Mouse (Mus musculus) large intestine, adult 2 months (tissue): ENCODE measurements at regions not wholly inside any gene's neighbourhood (a gene's known extent, or its start where the extent isn't known, plus 50 kb on each side); places are given as distances from the start of the nearest gene placed in this dataset.

Source experiments
- DNase-seq: peaks from one replicate; pipeline ENCODE4 v3.0.0-alpha.2; 2012; ENCODE audit warnings: low read depth, low spot score
- WGBS: fragments of 180-500 bp; shearing (Covaris S2); methylation state at CpG from one replicate; pipeline ENCODE4 v1.1.7; 2018; 5-methylcytosine and 5-hydroxymethylcytosine counted together

DNA sequence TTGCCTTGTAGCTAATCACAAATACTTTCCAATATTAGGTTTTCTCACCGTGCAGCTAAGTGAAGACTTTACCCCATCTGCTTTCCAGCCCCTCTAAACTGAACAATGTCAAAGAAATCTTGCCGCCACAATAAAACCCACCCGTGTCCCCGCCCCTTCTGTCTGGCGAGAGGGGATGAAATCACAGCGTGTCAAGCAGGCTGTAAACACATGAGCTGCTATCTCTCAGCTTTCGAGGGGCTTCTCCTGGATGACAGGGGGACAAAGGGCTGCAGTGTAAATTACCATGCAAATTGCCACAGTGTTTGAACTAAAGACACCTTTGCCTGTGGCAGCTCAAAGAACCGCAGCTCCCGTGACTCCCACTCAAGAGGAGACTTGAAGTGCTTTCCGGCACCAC, 134.3 kb downstream of the Slc4a3 start:
- 23% methylated on average over 10 of the region's 10 CpGs for WGBS
- no peak for DNase-seq

- WGBS = 89% methylated on average over 5 of the region's 5 CpGs
Measured at GRCm38 (mm10) chr1:75681913-75682312, 135.8 kb downstream of the Slc4a3 start.

DNA sequence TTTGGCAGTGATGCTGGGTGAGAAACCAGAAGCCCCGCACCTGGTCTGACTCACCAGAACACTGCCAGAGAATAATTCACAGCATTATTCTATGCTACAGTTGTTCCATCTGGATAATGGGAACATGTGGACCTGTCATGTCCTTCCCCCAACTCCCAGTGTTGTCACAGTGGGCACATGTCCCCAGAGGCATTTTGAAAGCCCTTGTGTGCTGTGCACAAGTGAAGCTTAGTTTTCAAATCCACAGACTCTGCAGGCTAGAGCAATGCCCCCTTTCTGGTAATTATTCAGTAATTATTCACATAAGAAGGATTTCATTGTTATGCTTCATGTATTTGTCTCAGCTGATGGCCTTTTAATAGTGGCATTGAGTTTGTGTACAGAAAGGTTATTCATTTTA, 146.7 kb downstream of the Slc4a3 start:
- 82% methylated on average over 1 of the region's 1 CpGs for WGBS
- no peak for DNase-seq

More at GRCm38 (mm10) chr1:75681913-75682312, 135.8 kb downstream of the Slc4a3 start:
- no peak for DNase-seq

- no peak for DNase-seq
- WGBS = 11% methylated on average over 12 of the region's 12 CpGs
Measured at GRCm38 (mm10) chr1:75693231-75693914, 147.3 kb downstream of the Slc4a3 start.

- 36% methylated on average over 24 of the region's 24 CpGs for WGBS
- no peak for DNase-seq
Measured at GRCm38 (mm10) chr1:75704832-75705650, 159.0 kb downstream of the Slc4a3 start.

GRCm38 (mm10) chr1:75706126-75706525, 160.1 kb downstream of the Slc4a3 start:
- 84% methylated on average over 9 of the region's 9 CpGs for WGBS
- DNase-seq = no peak

GRCm38 (mm10) chr1:75723431-75723830, 177.4 kb downstream of the Slc4a3 start:
- WGBS = 80% methylated on average over 5 of the region's 5 CpGs
- DNase-seq = no peak

GRCm38 (mm10) chr1:75725329-75725728, 179.3 kb downstream of the Slc4a3 start:
- 84% methylated on average over 2 of the region's 2 CpGs for WGBS
- DNase-seq = no peak

DNA sequence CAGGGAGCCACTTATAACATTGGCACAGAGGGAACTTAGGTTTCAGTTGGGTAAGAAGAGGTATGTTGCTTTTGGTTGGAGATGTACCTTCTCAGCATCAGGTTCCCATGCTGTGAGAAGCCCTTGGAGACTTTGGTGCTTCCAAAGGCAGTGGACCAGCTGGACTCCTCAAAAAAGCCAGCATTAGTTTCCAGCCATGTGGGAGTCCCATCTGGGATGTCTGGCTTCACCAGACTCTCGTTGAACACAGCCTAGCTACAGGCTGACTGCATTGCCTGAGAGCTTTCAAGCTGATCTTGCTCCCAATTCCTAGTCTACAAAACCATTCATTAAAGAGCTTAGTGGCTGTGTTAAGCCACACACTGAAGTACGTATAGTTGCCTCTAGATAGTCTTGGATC, 182.8 kb downstream of the Slc4a3 start:
- DNase-seq = no peak
- 47% methylated on average over 2 of the region's 2 CpGs for WGBS

- WGBS = 17% methylated on average over 4 of the region's 4 CpGs
- no peak for DNase-seq
Measured at GRCm38 (mm10) chr1:75733791-75734190, 187.7 kb downstream of the Slc4a3 start.

- DNase-seq = no peak
- 60% methylated on average over 5 of the region's 5 CpGs for WGBS
Measured at GRCm38 (mm10) chr1:75738651-75739050, 192.6 kb downstream of the Slc4a3 start.

- WGBS = 67% methylated on average over 10 of the region's 10 CpGs
- no peak for DNase-seq
Measured at GRCm38 (mm10) chr1:75749665-75750221, 203.7 kb downstream of the Slc4a3 start.

- DNase-seq = no peak
- 51% methylated on average over 5 of the region's 5 CpGs for WGBS
Measured at GRCm38 (mm10) chr1:75772131-75772530, 226.1 kb downstream of the Slc4a3 start.

DNA sequence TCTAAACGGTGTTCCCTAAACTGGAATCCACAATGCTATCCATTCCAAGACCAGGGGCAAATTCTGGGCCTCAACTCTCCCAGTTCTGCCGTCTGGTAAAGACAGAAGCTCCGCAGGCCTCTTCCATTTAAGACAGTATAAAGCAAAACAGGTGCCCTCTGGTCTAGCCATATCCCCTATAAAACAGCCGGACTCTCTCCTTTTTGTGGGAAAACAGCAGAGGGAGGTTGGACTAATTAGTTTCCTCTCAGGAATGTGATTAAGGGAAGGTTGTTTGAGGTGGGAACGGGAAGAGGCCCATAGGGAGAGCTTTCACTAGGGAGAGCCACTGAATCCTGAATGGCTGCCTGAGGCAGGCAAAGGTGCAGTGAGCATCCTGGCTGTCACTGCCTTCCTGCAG, 226.9 kb downstream of the Slc4a3 start:
- no peak for DNase-seq
- 65% methylated on average over 5 of the region's 5 CpGs for WGBS

GRCm38 (mm10) chr1:75778889-75779288, 232.8 kb downstream of the Slc4a3 start:
- no peak for DNase-seq
- WGBS = 88% methylated on average over 8 of the region's 8 CpGs

GRCm38 (mm10) chr1:75783206-75783605, 237.1 kb downstream of the Slc4a3 start:
- WGBS = 73% methylated on average over 2 of the region's 2 CpGs
- DNase-seq = no peak

DNA sequence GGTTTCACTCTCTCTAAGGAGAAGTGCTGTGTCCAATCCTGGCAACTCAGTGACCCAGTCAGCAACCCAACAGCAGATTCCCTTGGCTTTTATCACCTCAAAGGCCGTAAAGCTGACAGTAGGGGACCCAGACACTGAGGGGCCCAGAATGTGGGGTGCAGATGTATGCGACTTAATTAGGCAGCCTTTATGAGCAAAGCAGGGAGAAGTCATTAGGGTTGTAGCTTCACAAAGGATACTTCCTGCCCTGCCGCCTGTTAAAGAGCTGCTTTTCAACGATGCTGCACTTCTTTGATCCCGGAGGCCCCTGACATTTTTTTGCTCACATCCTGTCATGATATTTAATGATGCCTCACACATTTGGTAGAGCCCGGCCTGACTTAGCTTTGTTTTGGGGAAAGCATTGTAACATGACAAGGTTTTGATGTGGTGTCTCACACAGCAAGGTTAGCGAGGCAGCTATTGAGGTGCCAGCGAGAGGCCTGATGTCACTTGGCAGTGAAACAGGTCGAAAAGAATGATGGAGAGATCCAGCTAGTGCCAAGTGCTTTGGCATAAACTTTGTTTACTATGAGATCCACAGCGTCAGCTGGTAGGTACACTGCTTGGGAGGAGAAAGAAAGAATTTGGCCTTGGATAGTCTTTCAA, 240.2 kb downstream of the Slc4a3 start:
- no peak for DNase-seq
- WGBS = 54% methylated on average over 10 of the region's 10 CpGs

DNA sequence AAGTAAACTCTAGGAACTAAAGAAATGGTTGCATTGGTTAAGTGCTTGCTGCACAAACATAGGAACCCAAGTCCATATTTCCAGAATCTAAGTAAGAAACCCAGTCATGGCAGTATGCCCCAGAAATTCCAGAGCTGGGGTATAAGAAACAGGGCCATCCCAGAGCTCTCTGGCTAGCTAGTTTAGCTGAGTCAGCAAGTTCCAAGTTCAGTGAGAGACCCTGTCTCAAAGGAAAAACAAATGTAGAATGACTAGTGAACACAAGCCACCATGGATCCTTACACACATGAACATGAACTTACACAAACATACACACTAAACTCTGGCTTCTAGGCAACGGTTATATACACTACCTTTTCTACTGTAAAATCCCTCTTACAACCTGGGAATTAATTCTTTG, 245.4 kb downstream of the Slc4a3 start:
- WGBS = 71% methylated on average over 1 of the region's 1 CpGs
- DNase-seq = no peak

DNA sequence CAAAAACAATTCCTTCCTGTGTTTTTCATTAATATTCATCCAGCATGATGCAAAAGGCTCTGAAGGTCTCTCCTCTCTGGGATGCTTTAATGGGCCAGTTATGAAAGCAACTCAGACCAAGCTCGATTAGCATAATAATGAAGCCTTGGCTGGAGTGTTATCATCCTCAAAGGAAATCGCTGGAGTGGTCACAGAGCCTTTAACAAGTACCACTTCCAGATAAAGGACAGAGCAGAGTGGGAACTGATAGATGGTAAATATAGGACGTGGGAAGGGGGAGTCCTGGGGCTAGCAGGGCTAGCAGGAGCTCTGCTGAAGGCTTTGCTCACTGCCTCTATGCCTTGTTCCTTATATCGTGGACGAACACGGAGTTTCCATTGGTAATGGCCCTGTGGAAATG, 251.7 kb downstream of the Slc4a3 start:
- WGBS = 71% methylated on average over 6 of the region's 6 CpGs
- DNase-seq = no peak

GRCm38 (mm10) chr1:75798375-75799099, 252.5 kb downstream of the Slc4a3 start:
- 43% methylated on average over 6 of the region's 6 CpGs for WGBS
- DNase-seq = no peak
